Mouse (Mus musculus) kidney, adult 2 months (tissue): ENCODE results near the gene Rad51b. TPM values are rescaled to one million over a fixed set of nuclear protein-coding genes. Genes with fewer than 3 reads are reported as not detected.
A peak's percentile ranks its signal among the peaks of the same experiment; 100 is the strongest.

Experiments
- DNase-seq: peaks from one replicate; pipeline ENCODE4 v3.0.0; 2021
- H3K27ac ChIP-seq: fragments of 200-500 bp; 2 replicates; pipeline ENCODE4 v1.5.1; 2012; ENCODE audit warnings: low read depth, low read length, control low read depth, inconsistent platforms; ENCODE audit not compliant: insufficient read depth
- H3K27me3 ChIP-seq: fragments of 200-500 bp; replicated peaks from 2 replicates; pipeline ENCODE4 v1.6.1; 2012; ENCODE audit warnings: mild to moderate bottlenecking, moderate library complexity, low read length, inconsistent platforms; ENCODE audit not compliant: control insufficient read depth, insufficient read depth
- H3K36me3 ChIP-seq: fragments of 200-500 bp; 2 replicates; pipeline ENCODE4 v1.6.1; 2012; ENCODE audit warnings: mild to moderate bottlenecking, moderate library complexity, low read length, inconsistent platforms; ENCODE audit not compliant: control insufficient read depth, insufficient read depth
- H3K4me1 ChIP-seq: fragments of 200-500 bp; 2 replicates; pipeline ENCODE4 v1.6.1; 2011; ENCODE audit warnings: low read length; ENCODE audit not compliant: control insufficient read depth, insufficient read depth
- H3K4me3 ChIP-seq: fragments of 200-500 bp; 2 replicates; pipeline ENCODE4 v1.5.1; 2011; ENCODE audit warnings: mild to moderate bottlenecking, low read depth, low read length, control low read depth; ENCODE audit not compliant: insufficient read depth
- CTCF ChIP-seq: fragments of 200-500 bp; conservative IDR thresholded peaks from 2 replicates; pipeline ENCODE4 v1.5.1; 2011; ENCODE audit warnings: low read depth, mild to moderate bottlenecking, control low read depth, low read length, moderate library complexity, mixed read lengths; ENCODE audit not compliant: insufficient read depth, insufficient read length
- POLR2A ChIP-seq: fragments of 200-500 bp; IDR thresholded peaks from one replicate; pipeline ENCODE4 v1.6.1; 2011; ENCODE audit warnings: low read depth, low read length, control low read depth
- WGBS: fragments of 180-500 bp; shearing (Covaris S2); methylation state at CpG from one replicate; pipeline ENCODE4 v1.1.7; 2018; 5-methylcytosine and 5-hydroxymethylcytosine counted together
- polyA plus RNA-seq: library from polyadenylated mRNA; depleted of rRNA; stranded (reverse); fragments of >200 nt; gene quantifications from 2 replicates; pipeline ENCODE4 v1.2.3, GENCODE M21; 2012

The Rad51b gene
- polyA plus RNA-seq, 1 experiment, result 0.14 TPM

DNA sequence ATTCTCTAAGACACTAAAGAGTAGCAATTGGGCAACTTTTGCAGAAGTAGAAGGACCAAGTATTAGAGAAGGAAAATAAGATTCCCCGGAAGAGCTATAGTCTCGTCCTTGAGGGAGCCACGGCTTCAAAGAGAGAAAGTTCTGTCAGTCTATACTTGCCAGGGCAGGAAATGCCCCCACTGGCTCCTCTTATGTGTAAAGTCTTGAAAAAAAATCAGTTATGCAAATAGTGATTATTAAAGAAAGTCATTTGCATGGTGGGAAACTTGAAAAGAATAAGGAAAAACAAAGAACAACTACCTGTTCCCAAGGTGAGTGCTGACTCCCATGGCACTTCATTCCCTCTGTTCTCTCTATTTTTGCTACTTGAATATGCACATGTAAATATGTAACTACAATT lies 140.5 kb downstream of the Rad51b start:
- Histone ChIP-seq H3K4me1 (no peaks in the 10 kb centered on the region), H3K27me3 (no peaks in the 10 kb centered on the region; the same call in 1 of the 2 replicates), H3K4me3 (no peak overlapping the region), H3K27ac (no peak overlapping the region), H3K36me3 (no peaks in the 10 kb centered on the region)
- no peak for TF ChIP-seq POLR2A
- no peak for TF ChIP-seq CTCF
- DNase-seq, result no peak
- WGBS, result 73% methylated on average over 3 of the region's 3 CpGs

DNA sequence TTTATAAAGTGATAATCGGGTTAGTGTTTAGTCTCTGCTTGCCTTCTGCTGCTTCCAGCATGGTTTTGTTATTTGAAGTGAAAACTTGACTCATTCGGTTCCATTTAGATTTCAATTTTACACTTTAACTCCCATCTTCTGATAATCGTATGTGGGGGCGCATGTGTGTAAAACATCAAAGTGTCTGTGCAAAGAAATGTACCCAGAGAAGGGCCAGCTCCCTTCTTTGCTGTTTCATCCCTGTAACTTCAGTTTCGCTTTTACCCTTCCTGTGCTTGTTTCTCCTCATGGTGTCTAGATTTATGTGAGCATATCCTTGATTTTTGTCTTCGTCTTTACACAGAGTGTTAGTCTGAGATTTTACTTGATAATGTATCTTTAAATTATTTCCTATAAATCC lies 142.9 kb downstream of the Rad51b start:
- no peak for TF ChIP-seq POLR2A
- TF ChIP-seq CTCF, result no peak
- H3K27ac ChIP-seq, result no peak overlapping the region
- 86% methylated on average over 6 of the region's 6 CpGs for WGBS
- H3K4me3 ChIP-seq, result no peak overlapping the region
- DNase-seq, result no peak
- H3K4me1 ChIP-seq, result no peaks in the 10 kb centered on the region
- no peaks in the 10 kb centered on the region for H3K36me3 ChIP-seq
- no peaks in the 10 kb centered on the region; the same call in 1 of the 2 replicates for H3K27me3 ChIP-seq

DNA sequence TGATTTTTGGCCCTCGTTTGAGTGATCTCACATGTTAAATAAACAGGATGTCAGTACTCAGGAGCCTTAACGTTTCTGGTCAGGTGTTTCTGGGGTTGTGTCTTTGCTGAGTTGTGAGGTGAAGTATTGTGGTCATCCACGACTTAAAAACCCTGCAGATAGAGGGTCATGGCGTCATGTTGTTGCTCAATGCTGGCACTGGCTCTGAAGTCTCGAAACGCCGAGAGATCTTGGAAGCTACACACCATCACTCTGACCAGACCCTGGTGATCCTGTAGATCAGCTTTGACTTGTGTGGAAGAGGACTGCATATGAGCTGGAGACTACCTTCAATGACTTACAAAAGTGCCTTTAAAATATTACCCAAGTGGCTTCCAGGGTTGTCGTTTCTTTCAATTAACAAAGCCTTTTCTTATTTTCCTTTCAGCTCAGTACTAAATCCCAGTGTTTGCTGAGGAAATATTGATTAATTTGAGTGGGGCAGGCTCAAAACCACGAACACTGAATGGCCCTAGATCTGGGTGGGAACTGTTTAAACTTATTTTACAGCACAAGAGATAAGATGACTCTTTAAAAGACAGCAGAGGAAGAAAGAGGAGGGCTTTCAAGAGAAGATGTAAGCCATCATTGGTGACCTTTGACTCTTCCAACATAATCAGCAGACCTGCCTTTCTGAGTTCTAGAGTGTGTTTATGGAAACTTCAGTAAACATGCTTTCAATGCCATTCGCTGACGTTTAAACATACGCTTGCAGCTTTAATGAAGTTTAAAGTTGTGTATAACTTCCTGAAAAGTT lies 144.3 kb downstream of the Rad51b start:
- Histone ChIP-seq H3K36me3 (no peaks in the 10 kb centered on the region), H3K4me3 (no peak overlapping the region), H3K27me3 (no peaks in the 10 kb centered on the region; the same call in 1 of the 2 replicates), H3K4me1 (no peaks in the 10 kb centered on the region), H3K27ac (no peak overlapping the region)
- no peak for DNase-seq
- 82% methylated on average over 12 of the region's 12 CpGs for WGBS
- TF ChIP-seq CTCF, result no peak
- no peak for TF ChIP-seq POLR2A

DNA sequence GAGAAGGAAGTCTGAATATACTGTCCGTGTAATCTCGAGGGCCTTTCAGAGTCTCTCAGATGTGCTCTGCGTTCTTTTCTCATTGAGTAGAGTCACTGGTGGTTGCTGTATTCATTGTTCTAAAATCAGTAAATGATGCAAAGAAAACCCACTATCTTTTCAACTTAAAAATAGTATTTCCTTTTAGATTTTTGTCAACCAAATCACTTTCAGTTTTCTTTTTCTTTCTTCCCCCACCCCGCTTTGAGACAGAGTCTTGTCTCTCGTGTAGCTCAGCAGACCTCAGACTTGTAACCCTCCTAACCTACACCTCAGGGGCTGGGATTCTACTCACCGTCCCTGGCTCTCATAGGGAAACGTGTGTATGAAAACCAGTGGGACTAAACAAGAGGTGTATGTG lies 145.0 kb downstream of the Rad51b start:
- Histone ChIP-seq H3K36me3 (no peaks in the 10 kb centered on the region), H3K27me3 (no peaks in the 10 kb centered on the region), H3K4me1 (no peaks in the 10 kb centered on the region), H3K4me3 (no peak overlapping the region), H3K27ac (no peak overlapping the region)
- TF ChIP-seq POLR2A (no peak), CTCF (no peak)
- 68% methylated on average over 7 of the region's 7 CpGs for WGBS
- no peak for DNase-seq

DNA sequence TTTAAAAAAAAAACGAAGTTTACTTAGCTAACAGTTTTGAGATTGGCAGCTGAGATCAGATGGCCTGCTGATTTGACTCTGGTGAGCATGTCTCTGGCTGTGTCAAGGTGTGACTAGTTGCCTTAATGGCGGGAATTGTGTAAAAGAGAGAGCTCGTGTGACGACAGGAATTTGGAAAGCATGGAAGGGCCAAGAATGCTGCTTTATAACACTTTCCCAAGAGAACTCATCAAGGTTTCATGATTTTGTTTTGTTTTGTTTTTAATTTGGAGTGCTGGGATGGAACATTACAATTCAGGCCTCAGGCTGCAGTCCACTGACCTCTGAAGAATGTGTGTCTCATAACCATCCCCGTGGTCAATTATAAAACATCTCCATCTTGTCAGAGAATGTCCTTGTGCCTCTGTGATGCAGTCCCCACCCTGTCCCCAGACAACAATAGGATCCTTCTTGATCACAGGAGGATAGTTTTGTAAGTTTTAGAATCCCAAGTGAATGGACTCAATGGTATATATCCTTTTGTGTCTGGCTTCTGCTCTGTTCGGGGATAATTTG lies 145.8 kb downstream of the Rad51b start:
- TF ChIP-seq CTCF (no peak), POLR2A (no peak)
- no peaks in the 10 kb centered on the region for H3K4me1 ChIP-seq
- H3K27me3 ChIP-seq, result no peaks in the 10 kb centered on the region
- 66% methylated on average over 6 of the region's 6 CpGs for WGBS
- peak overlapping the region; percentile 9; the same call in 1 of the 2 replicates for H3K27ac ChIP-seq
- no peak for DNase-seq
- no peaks in the 10 kb centered on the region for H3K36me3 ChIP-seq
- H3K4me3 ChIP-seq, result no peak overlapping the region

DNA sequence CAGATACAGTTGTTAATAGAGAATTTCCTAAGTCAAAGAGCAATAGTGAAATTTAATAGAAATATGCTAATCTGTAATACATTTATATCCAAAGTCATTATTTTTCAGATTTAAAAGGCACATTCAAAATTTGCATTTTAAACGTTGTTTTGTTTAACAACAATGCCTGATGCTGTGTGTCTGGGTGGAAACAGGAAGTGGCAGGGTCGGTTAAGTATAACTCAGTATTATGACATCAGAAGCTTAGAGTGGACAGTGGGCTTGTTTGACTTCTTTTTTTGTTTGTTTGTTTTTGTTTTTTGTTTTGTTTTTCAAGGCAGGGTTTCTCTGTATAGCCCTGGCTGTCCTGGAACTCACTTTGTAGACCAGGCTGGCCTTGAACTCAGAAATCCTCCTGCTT lies 147.6 kb downstream of the Rad51b start:
- no peak overlapping the region for H3K27ac ChIP-seq
- H3K4me1 ChIP-seq, result no peaks in the 10 kb centered on the region
- no peaks in the 10 kb centered on the region for H3K27me3 ChIP-seq
- DNase-seq, result no peak
- WGBS, result 53% methylated on average over 2 of the region's 2 CpGs
- TF ChIP-seq POLR2A, result no peak
- TF ChIP-seq CTCF, result no peak
- no peak overlapping the region for H3K4me3 ChIP-seq
- no peaks in the 10 kb centered on the region for H3K36me3 ChIP-seq

DNA sequence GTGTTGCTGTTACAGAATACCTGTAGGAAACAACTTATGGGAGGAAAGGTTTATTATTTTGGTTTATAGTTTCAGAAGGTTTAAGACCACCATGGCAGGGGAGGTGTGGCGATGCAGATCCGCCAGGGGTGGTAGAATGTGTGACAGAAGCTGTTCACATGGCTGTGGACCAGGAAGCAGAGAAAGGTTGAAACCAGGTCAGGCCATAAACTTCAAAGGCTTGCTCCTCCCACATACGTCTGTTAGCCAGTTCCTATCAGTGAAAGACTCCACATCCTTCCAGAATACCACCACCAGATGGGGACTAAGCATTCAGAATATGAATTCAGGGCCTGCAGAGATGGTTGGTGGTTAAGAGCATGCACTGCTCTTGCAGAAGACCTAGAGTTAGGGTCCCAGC lies 150.0 kb downstream of the Rad51b start:
- Histone ChIP-seq H3K36me3 (no peaks in the 10 kb centered on the region), H3K4me1 (no peaks in the 10 kb centered on the region), H3K4me3 (no peak overlapping the region), H3K27me3 (no peaks in the 10 kb centered on the region), H3K27ac (no peak overlapping the region)
- DNase-seq, result no peak
- TF ChIP-seq POLR2A, result no peak
- no peak for TF ChIP-seq CTCF
- WGBS, result 90% methylated on average over 3 of the region's 3 CpGs
